Mouse (Mus musculus) adipocyte (in vitro differentiated cells): ENCODE results near the gene Alpk3.
A peak's percentile ranks its signal among the peaks of the same experiment; 100 is the strongest.
"Not testable (repeated sequence)": the region's sequence is repeated elsewhere in the genome, so short reads cannot be mapped to it uniquely, and the experiment has no call there.

Experiments
- DNase-seq: peaks from one replicate; pipeline ENCODE4 v3.0.0-alpha.2; 2016; ENCODE audit warnings: low spot score

Gene Alpk3

GRCm38 (mm10) chr7:81131864-81132263, 74.5 kb downstream of the Alpk3 start:
- no peak for DNase-seq

- peak; percentile 57 for DNase-seq
Measured at GRCm38 (mm10) chr7:81132851-81133279, 75.5 kb downstream of the Alpk3 start.

- DNase-seq, result no peak
Measured at GRCm38 (mm10) chr7:81133416-81133815, 76.0 kb downstream of the Alpk3 start.

- DNase-seq, result no peak
Measured at GRCm38 (mm10) chr7:81133941-81134340, 76.5 kb downstream of the Alpk3 start.

GRCm38 (mm10) chr7:81134614-81135067, 77.2 kb downstream of the Alpk3 start:
- DNase-seq, result peak; percentile 78

- DNase-seq, result no peak
Measured at GRCm38 (mm10) chr7:81137292-81137691, 79.9 kb downstream of the Alpk3 start.

GRCm38 (mm10) chr7:81139100-81139499, 81.7 kb downstream of the Alpk3 start:
- peak; percentile 80 for DNase-seq

- DNase-seq, result no peak
Measured at GRCm38 (mm10) chr7:81139671-81140404, 82.4 kb downstream of the Alpk3 start.

- DNase-seq, result no peak
Measured at GRCm38 (mm10) chr7:81141541-81141940, 84.1 kb downstream of the Alpk3 start.

GRCm38 (mm10) chr7:81143056-81143455, 85.7 kb downstream of the Alpk3 start:
- DNase-seq, result not testable (repeated sequence)

- DNase-seq, result no peak
Measured at GRCm38 (mm10) chr7:81149759-81150158, 92.4 kb downstream of the Alpk3 start.

GRCm38 (mm10) chr7:81151216-81151615, 93.8 kb downstream of the Alpk3 start:
- no peak for DNase-seq

GRCm38 (mm10) chr7:81152306-81152705, 94.9 kb downstream of the Alpk3 start:
- no peak for DNase-seq

GRCm38 (mm10) chr7:81152826-81153225, 95.4 kb downstream of the Alpk3 start:
- no peak for DNase-seq

- no peak for DNase-seq
Measured at GRCm38 (mm10) chr7:81153327-81153726, 95.9 kb downstream of the Alpk3 start.

- DNase-seq, result not testable (repeated sequence)
Measured at GRCm38 (mm10) chr7:81154244-81154643, 96.8 kb downstream of the Alpk3 start.

- peak; percentile 74 for DNase-seq
Measured at GRCm38 (mm10) chr7:81154960-81155359, 97.6 kb downstream of the Alpk3 start.
